Mouse (Mus musculus): ENCODE data around the gene Cacna1c. TPM values are rescaled to one million over a fixed set of nuclear protein-coding genes. Genes with fewer than 3 reads are reported as not detected.

Cacna1c gene
- total RNA-seq, 1 experiment, result 0.98 TPM

DNA sequence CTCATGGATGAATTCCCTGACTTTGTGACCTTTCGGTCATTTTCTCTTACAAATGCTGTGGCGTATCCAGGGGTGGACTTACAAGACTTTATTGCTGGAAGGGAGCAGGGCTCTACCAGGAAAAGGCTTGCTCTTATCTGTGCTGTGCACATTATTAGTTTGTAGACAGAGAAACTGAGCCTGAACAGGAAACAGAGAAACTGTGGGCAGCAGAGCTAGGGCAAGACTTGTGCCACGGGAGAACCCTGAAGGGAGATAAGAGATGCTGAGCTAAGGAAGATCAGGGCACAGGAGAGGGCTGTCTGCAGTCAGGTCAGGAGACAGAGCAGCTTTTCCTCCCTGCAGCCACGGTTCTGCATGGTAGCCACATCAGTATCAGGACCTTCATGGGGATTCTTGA, 425.1 kb downstream of the Cacna1c start:
- H3K9ac ChIP-seq (ENCODE audit: insufficient read depth, low read depth, low read length, poor library complexity, severe bottlenecking), result no peak overlapping the region
- H3K36me3 ChIP-seq (ENCODE audit: control insufficient read depth, insufficient read depth, low read length, poor library complexity, severe bottlenecking), result no peaks in the 10 kb centered on the region
- H3K9me3 ChIP-seq (ENCODE audit: control insufficient read depth, insufficient read depth, low read depth, low read length), result no peaks in the 10 kb centered on the region
- no peak overlapping the region for H3K27ac ChIP-seq (ENCODE audit: insufficient read depth, low read depth, low read length, poor library complexity, severe bottlenecking)
- peaks cover 0 to 9% of the 10 kb centered on the region in 2 experiments; a peak in 2 of 4 replicates for H3K4me1 ChIP-seq (ENCODE audit: control insufficient read depth in 2 of 2, insufficient read depth in 2 of 2, low read length in 2 of 2, poor library complexity in 1 of 2)
- in situ Hi-C loops (cut with MboI; ENCODE audit: low sequenced_read_pairs in 2 of 2, unreplicated experiment in 2 of 2), result no loop called here
- H3K4me3 ChIP-seq (ENCODE audit: insufficient read depth in 1 of 2, low read depth in 1 of 2, low read length in 2 of 2, poor library complexity in 1 of 2, severe bottlenecking in 1 of 2), result 0 out of 4 replicates have a peak overlapping the region, but pooled peaks of 1 of the 2 experiments have one; percentile 16
- no peak for TF ChIP-seq ZNF384 (IDR thresholded peaks at IDR 0.05; ENCODE audit: low read depth, low read length)
- TF ChIP-seq MAFK (IDR thresholded peaks at IDR 0.05; ENCODE audit: insufficient read depth, low read depth, low read length), result no peak
- TF ChIP-seq HCFC1 (IDR thresholded peaks at IDR 0.05; ENCODE audit: borderline replicate concordance, insufficient read depth, low read length), result no peak
- TF ChIP-seq ZC3H11A (IDR thresholded peaks at IDR 0.05; ENCODE audit: borderline replicate concordance, low read depth, low read length), result no peak
- TF ChIP-seq CHD2 (IDR thresholded peaks at IDR 0.05; ENCODE audit: low read depth, low read length), result no peak
- DNase-seq (ENCODE audit: low read depth, low spot score), result no peak

DNA sequence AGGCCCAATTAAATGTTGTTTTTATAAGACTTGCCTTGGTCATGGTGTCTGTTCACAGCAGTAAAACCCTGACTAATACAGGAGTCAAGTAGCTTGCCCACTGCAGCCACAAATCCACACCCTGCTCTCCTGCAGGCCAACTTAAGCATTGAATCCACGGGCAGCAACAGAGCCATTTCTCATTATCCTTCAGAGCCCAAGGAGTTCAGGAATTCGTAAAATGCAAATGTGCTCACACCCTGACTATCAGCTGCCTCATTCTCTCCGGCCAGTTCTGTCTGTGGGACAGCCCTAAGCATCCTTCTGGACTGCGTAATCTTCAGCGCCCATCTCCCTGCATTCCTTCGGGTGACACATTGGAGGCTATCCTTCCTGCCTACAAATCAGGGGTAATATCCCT, 425.8 kb downstream of the Cacna1c start:
- TF ChIP-seq ZNF384 (IDR thresholded peaks at IDR 0.05; ENCODE audit: low read depth, low read length) (no peak), HCFC1 (IDR thresholded peaks at IDR 0.05; ENCODE audit: borderline replicate concordance, insufficient read depth, low read length) (no peak), ZC3H11A (IDR thresholded peaks at IDR 0.05; ENCODE audit: borderline replicate concordance, low read depth, low read length) (no peak), MAFK (IDR thresholded peaks at IDR 0.05; ENCODE audit: insufficient read depth, low read depth, low read length) (no peak), CHD2 (IDR thresholded peaks at IDR 0.05; ENCODE audit: low read depth, low read length) (no peak)
- Histone ChIP-seq H3K9ac (ENCODE audit: insufficient read depth, low read depth, low read length, poor library complexity, severe bottlenecking) (no peak overlapping the region), H3K36me3 (ENCODE audit: control insufficient read depth, insufficient read depth, low read length, poor library complexity, severe bottlenecking) (no peaks in the 10 kb centered on the region), H3K4me3 (ENCODE audit: insufficient read depth in 1 of 2, low read depth in 1 of 2, low read length in 2 of 2, poor library complexity in 1 of 2, severe bottlenecking in 1 of 2) (peak overlapping the region in 1 of 2 experiments; percentile 16; a peak in 1 of 4 replicates), H3K27ac (ENCODE audit: insufficient read depth, low read depth, low read length, poor library complexity, severe bottlenecking) (no peak overlapping the region; the same call in 1 of the 2 replicates), H3K9me3 (ENCODE audit: control insufficient read depth, insufficient read depth, low read depth, low read length) (no peaks in the 10 kb centered on the region), H3K4me1 (ENCODE audit: control insufficient read depth in 2 of 2, insufficient read depth in 2 of 2, low read length in 2 of 2, poor library complexity in 1 of 2) (peaks cover 0 to 7% of the 10 kb centered on the region in 2 experiments; a peak in 2 of 4 replicates)
- DNase-seq (ENCODE audit: low read depth, low spot score), result peak; percentile 22
- in situ Hi-C loops (cut with MboI; ENCODE audit: low sequenced_read_pairs in 2 of 2, unreplicated experiment in 2 of 2), result no loop called here

DNA sequence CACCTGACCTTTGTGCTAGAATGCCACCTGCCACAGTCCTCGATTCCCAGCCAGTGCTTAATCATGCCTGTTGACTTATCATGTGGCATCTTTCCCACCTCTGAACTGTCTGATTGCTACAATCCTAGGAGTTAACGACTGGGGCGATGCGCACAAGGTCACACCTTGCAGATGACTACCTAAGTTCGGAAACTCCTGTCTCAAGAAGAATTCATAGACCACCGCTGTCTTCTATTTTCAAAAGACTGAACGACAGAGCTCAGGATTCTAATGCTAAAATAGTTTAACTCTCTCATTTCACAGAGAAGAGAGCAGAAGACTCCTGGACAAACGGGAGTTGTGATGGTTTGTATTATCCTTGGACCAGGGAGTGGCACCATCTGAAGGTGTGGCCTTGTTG, 426.4 kb downstream of the Cacna1c start:
- H3K9ac ChIP-seq (ENCODE audit: insufficient read depth, low read depth, low read length, poor library complexity, severe bottlenecking), result no peak overlapping the region
- no peaks in the 10 kb centered on the region for H3K36me3 ChIP-seq (ENCODE audit: control insufficient read depth, insufficient read depth, low read length, poor library complexity, severe bottlenecking)
- TF ChIP-seq HCFC1 (IDR thresholded peaks at IDR 0.05; ENCODE audit: borderline replicate concordance, insufficient read depth, low read length) (no peak), MAFK (IDR thresholded peaks at IDR 0.05; ENCODE audit: insufficient read depth, low read depth, low read length) (0 out of 2 replicates have a peak, but pooled peaks have one; percentile 22), ZC3H11A (IDR thresholded peaks at IDR 0.05; ENCODE audit: borderline replicate concordance, low read depth, low read length) (no peak), CHD2 (IDR thresholded peaks at IDR 0.05; ENCODE audit: low read depth, low read length) (no peak), ZNF384 (IDR thresholded peaks at IDR 0.05; ENCODE audit: low read depth, low read length) (no peak)
- no peaks in the 10 kb centered on the region for H3K9me3 ChIP-seq (ENCODE audit: control insufficient read depth, insufficient read depth, low read depth, low read length)
- DNase-seq (ENCODE audit: low read depth, low spot score), result peak; percentile 25
- H3K4me1 ChIP-seq (ENCODE audit: control insufficient read depth in 2 of 2, insufficient read depth in 2 of 2, low read length in 2 of 2, poor library complexity in 1 of 2), result peaks cover 0 to 6% of the 10 kb centered on the region in 2 experiments; a peak in 2 of 4 replicates
- in situ Hi-C loops (cut with MboI; ENCODE audit: low sequenced_read_pairs in 2 of 2, unreplicated experiment in 2 of 2), result no loop called here
- no peak overlapping the region for H3K4me3 ChIP-seq (ENCODE audit: insufficient read depth in 1 of 2, low read depth in 1 of 2, low read length in 2 of 2, poor library complexity in 1 of 2, severe bottlenecking in 1 of 2)
- H3K27ac ChIP-seq (ENCODE audit: insufficient read depth, low read depth, low read length, poor library complexity, severe bottlenecking), result no peak overlapping the region

DNA sequence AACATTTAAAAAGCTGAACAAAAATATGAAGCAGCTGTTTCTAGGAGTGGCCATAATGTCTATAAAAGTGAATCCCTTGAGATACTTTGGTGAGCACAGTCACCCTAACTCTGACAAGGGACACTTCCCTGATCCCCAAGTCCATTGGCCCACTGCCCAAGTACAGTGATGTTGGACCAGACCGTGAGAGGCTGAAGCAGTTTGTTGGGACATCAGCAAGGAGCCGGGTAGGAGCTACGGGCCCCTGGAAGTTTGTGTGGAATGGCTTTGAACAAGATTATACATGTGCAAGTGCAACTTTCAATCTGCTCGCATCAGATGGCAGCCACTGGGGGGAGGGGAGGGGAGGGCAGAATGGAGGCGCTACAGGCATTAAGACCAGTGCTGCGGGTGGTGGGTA, 428.5 kb downstream of the Cacna1c start:
- Histone ChIP-seq H3K9me3 (ENCODE audit: control insufficient read depth, insufficient read depth, low read depth, low read length) (no peaks in the 10 kb centered on the region), H3K9ac (ENCODE audit: insufficient read depth, low read depth, low read length, poor library complexity, severe bottlenecking) (no peak overlapping the region), H3K27ac (ENCODE audit: insufficient read depth, low read depth, low read length, poor library complexity, severe bottlenecking) (no peak overlapping the region), H3K4me1 (ENCODE audit: control insufficient read depth in 2 of 2, insufficient read depth in 2 of 2, low read length in 2 of 2, poor library complexity in 1 of 2) (peaks cover 0 to 6% of the 10 kb centered on the region in 2 experiments; a peak in 2 of 4 replicates), H3K36me3 (ENCODE audit: control insufficient read depth, insufficient read depth, low read length, poor library complexity, severe bottlenecking) (no peaks in the 10 kb centered on the region), H3K4me3 (ENCODE audit: insufficient read depth in 1 of 2, low read depth in 1 of 2, low read length in 2 of 2, poor library complexity in 1 of 2, severe bottlenecking in 1 of 2) (no peak overlapping the region)
- in situ Hi-C loops (cut with MboI; ENCODE audit: low sequenced_read_pairs in 2 of 2, unreplicated experiment in 2 of 2), result no loop called here
- no peak for TF ChIP-seq HCFC1 (IDR thresholded peaks at IDR 0.05; ENCODE audit: borderline replicate concordance, insufficient read depth, low read length)
- TF ChIP-seq MAFK (IDR thresholded peaks at IDR 0.05; ENCODE audit: insufficient read depth, low read depth, low read length), result no peak
- no peak for TF ChIP-seq ZC3H11A (IDR thresholded peaks at IDR 0.05; ENCODE audit: borderline replicate concordance, low read depth, low read length)
- no peak for TF ChIP-seq CHD2 (IDR thresholded peaks at IDR 0.05; ENCODE audit: low read depth, low read length)
- no peak for TF ChIP-seq ZNF384 (IDR thresholded peaks at IDR 0.05; ENCODE audit: low read depth, low read length)
- DNase-seq (ENCODE audit: low read depth, low spot score), result no peak
